Mouse (Mus musculus) brain, adult 2 months (tissue): ENCODE data around the gene Fcor.

Experiments
- DNase-seq: peaks from one replicate; pipeline ENCODE4 v3.0.0; 2011; ENCODE audit warnings: low read depth, low spot score

The Fcor gene

GRCm38 (mm10) chr8:3674671-3675070 is 2.5 kb upstream of the Fcor start:
- DNase-seq: no peak

DNA sequence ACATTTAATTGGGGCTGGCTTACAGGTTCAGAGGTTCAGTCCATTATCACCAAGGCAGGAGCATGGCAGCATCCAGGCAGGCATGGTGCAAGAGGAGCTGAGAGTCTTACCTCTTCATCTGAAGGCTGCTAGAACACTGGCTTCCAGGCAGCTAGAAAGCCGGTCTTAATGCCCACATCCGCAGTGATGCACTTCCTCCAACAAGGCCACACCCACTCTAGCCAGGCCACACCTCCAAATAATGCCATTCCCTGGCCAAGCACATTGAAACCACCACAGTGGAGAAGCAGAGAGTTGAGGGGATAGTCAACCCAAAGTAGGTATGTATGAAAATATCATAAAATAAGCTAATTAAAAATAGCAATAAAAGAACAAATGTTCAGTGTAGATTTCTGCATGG is 1.8 kb downstream of the Fcor start:
- no peak for DNase-seq

DNA sequence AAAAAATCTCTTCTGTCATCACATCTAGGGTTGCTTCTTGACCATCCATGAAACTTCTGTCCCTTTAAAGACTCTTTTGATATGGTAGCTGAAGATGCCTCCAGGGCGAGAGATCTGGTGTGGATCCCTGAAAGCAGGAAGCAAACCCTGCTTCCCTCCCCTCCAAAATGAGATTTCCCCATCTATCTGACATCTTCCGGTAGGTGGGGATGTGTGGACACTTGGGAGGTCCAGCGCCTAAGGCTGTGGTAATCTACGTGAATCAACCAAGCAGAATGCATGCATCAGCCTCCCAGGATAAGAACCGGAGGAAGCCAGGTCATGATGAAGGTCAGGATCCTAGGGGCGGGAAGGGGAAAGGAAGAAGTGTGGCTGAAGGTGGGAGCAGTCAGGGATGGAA is 6.7 kb downstream of the Fcor start, which contains the start of gene Mcemp1:
Gene Mcemp1, plus strand, starts transcription at position 248 of the 400 bp plus-strand sequence.
- no peak for DNase-seq

GRCm38 (mm10) chr8:3664405-3664804 is 7.8 kb downstream of the Fcor start:
- no peak for DNase-seq

GRCm38 (mm10) chr8:3660889-3661288 is 11.3 kb downstream of the Fcor start:
- no peak for DNase-seq

DNA sequence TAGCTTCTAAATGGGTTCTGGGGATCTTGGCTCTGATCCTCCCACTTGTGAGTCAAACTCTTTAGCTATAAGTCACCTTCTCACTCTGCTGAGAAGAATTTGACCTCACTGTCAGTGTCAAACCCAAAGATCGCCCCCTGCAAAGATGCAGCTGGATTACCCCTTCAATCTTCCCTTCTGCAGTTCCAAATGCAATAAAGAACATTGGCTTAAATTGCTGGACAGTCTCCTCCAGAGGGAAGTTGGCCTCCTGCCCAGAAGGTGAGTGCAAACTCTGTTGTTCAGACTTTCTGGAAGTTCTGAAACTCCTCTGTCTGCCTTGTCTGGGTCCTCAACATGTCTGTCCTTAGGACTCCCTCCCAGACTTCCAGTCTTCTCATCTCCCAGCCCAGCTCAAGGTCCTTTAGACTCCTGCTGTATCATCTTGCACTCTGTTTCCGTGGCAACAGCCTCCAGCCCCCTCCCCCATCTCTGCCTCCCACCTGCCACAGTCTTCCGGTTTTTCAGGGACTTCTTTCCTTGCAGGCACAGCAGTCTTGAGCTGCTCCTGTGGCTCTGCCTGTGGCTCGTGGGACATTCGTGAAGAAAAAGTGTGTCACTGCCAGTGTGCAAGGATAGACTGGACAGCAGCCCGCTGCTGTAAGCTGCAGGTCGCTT is 15.3 kb downstream of the Fcor start:
- peak; percentile 49 for DNase-seq

GRCm38 (mm10) chr8:3655526-3655925 is 16.6 kb downstream of the Fcor start, which contains the start of gene Retn:
Gene Retn (plus strand): TSS chr8:3655770.
- no peak for DNase-seq

GRCm38 (mm10) chr8:3654726-3655508 is 17.2 kb downstream of the Fcor start:
- DNase-seq: peak; percentile 33

- no peak for DNase-seq
These were observed 19.3 kb downstream of the Fcor start for GRCm38 (mm10) chr8:3652845-3653244.

GRCm38 (mm10) chr8:3648990-3649389 is 23.2 kb downstream of the Fcor start:
- DNase-seq: no peak

DNA sequence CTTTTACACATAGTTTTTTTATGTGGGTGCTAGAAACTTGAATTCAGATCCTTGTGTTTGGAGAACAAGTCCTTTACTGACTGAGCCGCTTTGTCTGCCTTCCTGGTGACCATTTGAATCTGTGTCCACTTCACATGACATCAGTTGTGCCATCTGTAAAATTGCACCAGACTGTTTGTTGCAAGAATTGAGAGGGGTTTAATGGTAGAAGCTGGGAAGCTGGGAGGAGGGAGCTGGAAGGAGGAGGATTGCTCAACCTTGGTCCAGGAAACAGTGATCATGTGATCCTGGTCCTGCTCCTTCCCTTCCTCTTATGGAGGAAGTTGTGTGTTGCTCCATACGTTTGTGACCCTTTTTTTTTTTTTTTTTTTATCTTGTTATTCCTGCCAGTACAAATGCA is 23.9 kb downstream of the Fcor start:
- no peak for DNase-seq

- no peak for DNase-seq
These were observed 24.6 kb downstream of the Fcor start for GRCm38 (mm10) chr8:3647561-3647960.

DNA sequence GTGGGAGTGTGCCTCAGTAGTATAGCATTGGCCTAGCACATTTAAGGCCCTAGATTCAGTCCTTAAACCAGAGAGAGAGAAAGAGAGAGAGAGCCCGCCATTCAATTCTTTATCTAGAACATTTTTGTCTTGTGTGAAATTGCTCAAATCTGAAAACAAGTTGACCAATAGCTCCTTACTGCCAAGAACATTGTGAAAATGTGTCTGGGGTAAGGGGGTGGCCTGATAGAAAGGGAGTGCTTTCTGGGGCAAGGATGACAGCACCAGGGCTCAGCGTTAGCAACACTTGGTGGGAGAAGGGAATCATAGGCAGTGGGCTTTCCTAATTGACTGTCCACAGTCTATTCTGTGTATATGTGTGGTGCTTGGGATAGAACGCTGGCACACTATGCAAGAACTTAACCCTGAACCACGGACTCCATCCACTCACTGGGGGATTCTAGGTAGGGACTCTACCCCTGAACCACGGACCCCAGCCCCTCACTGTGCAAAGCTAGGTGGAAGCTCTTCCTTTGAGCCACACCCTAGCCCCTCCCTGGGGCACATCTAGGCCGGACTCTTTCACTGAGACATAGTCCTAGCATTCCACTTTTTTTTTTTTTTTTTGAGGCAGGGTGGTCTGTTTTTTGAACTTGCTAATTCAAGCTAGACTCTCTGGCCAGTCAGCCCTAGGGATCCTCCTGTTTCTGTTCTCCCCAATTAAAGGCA is 25.2 kb downstream of the Fcor start:
- DNase-seq: no peak

DNA sequence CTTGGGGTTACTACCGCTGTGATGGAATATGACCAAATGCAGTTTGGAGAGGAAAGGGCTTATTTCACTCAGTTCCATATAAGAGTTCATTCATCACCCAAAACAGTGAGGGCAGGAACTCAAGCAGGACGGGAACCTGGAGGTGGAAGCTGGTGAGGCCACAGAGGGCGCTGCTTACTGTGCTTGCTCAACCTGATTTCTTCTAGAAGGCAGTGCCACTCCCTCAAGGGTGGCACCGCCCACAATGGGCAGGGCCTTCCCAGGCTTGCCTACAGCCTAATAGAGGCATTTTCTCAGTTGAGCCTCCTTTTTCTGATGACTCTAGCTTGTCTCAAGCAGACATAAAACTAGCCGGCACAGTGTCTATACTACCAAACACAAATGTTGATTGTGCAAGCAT is 26.4 kb downstream of the Fcor start:
- peak; percentile 40 for DNase-seq

- DNase-seq: no peak
These were observed 40.7 kb downstream of the Fcor start for GRCm38 (mm10) chr8:3631478-3631875.

DNA sequence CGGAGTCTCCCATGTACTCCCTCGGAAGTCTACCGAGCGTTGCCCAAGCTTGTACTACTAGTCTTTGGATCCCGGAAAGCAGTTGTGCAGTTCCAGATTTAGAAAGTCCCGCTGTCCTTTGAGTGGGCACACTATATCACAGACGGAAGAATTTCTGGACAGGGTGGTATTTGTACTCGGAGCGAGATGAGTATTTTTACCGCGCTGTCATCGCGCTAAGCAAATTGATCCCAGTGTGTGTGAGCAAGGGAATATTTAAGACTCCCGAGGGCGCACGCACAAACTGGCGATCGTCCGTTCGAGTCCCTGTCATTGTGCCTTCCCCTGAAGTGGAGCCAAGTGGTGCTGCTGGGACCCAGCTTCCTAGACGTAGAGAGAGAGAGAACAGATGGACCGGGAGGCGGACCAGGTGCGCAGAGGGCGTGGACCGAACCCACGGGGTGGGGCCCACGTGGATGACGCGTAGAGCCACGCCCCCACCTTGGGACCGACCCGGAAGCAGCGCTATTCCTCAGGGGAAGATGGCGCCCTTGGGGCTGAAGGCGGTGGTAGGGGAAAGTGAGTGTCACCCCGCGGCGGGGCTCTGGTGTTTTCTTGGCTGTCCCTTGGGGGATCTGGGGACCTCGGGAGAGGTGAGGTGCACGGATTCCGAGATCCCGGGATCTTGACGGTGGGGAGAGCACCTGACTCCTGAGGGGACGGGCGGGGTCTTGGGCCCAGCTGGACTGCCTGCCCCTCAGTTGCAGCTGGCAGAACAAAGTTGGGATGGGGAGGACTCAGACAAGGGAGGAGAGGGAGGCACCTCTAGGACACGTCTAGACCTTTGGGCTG is 41.3 kb downstream of the Fcor start, which contains the start of gene Stxbp2:
Gene Stxbp2, plus strand, starts transcription at position 309 of the 831 bp plus-strand sequence.
- peak; percentile 92 for DNase-seq

- peak; percentile 73 for DNase-seq
These were observed 44.1 kb downstream of the Fcor start for GRCm38 (mm10) chr8:3628014-3628413.

DNA sequence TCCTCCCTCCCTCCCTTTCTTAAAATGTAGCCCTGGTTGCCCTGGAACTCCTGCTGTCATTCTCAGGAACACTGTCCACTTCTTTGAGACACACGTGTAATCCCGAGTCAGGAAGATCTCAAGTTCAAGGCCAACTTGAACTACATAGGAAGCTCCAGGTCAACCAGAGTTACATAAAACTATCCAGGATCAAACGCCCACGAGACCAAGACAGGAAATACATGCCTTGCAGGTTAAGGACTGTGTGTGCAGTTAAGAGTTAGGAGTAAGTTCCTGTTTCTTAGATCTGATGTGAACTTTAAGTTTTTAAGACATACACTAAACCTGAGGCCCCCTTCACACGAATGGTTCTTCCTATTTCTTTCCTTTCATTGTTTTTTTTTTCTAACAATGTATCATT is 45.2 kb downstream of the Fcor start:
- DNase-seq: no peak

DNA sequence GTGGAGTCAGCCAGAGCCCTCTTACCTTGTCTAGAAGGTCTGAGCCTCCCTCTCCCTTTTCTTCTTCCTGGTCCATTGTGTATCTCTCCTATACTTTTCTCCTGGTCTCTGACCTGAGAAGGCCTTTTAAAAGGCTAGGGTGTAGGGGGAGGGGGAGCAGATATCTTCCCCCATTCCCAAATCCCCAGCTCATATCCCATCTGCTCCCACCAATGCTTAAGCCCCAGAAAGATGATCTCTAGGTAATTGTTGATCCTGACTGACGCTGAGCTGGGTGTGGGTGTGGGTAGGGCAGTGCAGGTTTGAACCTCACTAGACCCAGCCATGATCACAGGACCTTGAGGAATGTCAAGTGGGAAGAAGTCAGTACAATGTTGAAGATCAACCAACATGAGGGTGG is 46.7 kb downstream of the Fcor start, which contains the start of gene Pcp2:
Gene Pcp2, minus strand, starts transcription at position 101 of the 400 bp plus-strand sequence.
- no peak for DNase-seq

DNA sequence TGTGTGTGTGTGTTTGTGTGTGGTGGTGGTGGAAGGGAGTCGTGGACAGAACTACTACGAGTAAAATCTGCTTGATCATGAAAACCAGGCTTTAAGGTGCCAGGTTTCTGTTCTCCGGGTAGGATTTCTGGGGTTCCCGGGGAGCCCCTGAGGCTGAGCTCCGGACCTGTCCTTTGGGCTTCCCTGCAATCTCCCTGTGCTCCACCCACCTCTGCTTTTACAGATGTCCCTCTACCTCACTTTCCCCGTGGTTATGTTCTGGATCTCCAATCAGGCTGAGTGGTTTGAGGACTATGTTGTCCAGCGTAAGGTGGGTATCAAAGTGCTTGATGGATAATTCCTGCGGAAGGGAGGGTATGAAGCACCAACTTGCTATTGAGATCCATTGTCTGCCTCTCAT is 50.0 kb downstream of the Fcor start:
- DNase-seq: no peak

DNA sequence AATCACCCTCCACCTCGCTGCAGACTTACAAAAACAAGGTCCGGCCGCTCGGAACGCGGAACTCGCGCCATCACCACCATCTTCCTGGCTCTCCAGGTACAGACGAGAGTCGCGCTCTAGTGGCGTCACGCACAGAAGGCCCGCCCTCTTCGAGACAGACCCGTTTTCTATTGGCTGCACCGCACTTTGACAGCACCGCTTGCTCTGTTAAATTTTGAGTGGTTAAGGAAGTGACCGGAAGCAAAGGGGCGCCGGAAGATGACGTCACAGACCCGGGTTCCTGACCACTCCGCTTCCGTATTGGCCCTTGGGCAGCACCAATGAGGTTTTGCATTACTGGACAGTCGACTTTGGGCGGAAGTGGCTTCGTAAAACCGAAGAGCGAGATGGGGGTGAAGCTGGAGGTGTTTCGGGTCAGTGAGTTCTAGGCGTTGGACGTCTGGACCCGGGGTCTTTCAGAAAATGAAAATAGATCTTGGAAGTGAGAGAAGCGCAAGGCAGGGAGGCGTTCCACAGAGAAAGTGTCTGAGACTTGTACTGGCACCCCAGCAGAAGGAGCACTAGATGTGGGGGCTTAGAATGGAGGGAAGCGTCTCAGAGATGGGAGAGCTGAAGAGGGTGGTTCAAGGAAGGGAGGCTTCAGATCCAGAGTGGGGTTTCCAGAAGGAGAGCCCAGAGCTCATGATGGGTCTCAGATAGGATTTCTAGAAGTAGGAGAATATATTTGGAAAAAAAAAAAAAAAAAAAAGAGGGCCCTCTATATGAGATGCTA is 50.8 kb downstream of the Fcor start, which contains the start of the genes Xab2 and Pet100:
Gene Xab2, minus strand, starts transcription at position 118 of the 772 bp plus-strand sequence.
Gene Pet100, plus strand, starts transcription at position 350 of the 772 bp plus-strand sequence.
- DNase-seq: peak; percentile 100
